Mouse (Mus musculus): ENCODE data around the gene Kri1. TPM values are rescaled to one million over a fixed set of nuclear protein-coding genes. Genes with fewer than 3 reads are reported as not detected.
"Not testable (repeated sequence)": the region's sequence is repeated elsewhere in the genome, so short reads cannot be mapped to it uniquely, and the experiment has no call there.

The Kri1 gene
- polyA plus RNA-seq, 1 experiment: 40.8 TPM

DNA sequence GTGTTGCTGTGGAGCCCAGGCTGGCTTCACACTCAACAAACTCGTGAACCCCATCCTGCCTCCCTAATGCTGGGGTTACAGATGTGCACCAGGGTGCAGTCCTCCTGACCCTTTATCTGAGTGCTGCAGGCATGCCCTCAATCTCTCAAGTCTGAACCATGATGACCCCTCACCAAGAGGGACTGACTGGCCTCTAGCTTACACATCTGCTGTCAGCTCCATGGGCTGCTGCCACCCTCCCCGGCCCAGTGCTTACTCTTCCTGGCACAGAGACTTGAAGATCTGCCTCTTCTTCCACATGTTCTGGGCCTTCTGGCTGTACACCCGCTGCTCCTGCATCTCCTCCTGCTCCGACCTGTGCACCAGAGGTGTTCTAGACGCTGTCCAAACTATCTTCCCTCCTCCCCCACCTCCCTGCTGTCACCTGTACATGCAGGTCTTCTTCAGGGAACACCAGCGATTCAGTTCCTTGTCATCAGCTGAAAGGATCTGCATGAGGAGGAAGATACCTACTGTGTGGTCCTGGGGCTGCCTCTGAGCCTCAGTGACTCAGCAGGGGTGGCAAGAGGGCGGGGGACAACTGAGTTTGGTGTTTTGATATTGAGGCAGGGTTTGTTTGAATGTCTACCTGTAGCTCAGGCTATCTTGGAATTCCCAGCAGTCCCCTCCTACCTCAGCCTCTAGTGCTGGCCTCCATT is 12.6 kb downstream of the Kri1 start:
- no peaks in the 10 kb centered on the region for H3K27me3 ChIP-seq (ENCODE audit: control insufficient read depth, insufficient read depth, low read length)
- 88% methylated on average over 7 of the region's 7 CpGs for WGBS
- no peak overlapping the region for H3K27ac ChIP-seq (ENCODE audit: insufficient read depth, low read length)
- no peaks in the 10 kb centered on the region for H3K4me1 ChIP-seq (ENCODE audit: control insufficient read depth, insufficient read depth, insufficient read length)
- no peak for DNase-seq (ENCODE audit: low read depth in 1 of 2, low spot score in 2 of 2)
- peaks cover 72% of the 10 kb centered on the region for H3K36me3 ChIP-seq (ENCODE audit: control insufficient read depth, insufficient read depth, low read length)
- no peak for TF ChIP-seq POLR2A (IDR thresholded peaks at IDR 0.05; ENCODE audit: low read depth, low read length)
- TF ChIP-seq CTCF (IDR thresholded peaks at IDR 0.05; ENCODE audit: extremely low read depth, insufficient read depth, insufficient read length, insufficient replicate concordance): no peak
- no peak overlapping the region for H3K4me3 ChIP-seq (ENCODE audit: extremely low read depth, insufficient read depth, insufficient read length)

DNA sequence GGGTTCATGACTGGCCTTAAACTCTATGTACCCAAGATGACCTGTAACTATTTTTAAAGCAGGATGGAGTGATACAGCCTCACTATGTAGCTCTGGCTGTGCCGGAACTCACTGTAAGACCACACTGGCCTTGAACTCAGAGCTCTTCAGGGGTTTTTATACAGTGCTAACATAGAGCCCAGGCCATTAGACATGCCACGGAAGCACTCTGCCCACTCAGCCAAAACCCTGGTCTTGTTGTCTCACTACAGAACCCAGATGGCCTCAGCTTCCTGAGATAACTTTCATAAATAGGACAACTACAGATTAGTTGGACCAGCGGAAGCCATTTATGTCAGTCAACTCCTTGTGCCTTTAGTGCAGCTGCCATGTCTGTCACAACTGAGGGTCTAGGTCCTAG is 13.4 kb downstream of the Kri1 start:
- TF ChIP-seq CTCF (IDR thresholded peaks at IDR 0.05; ENCODE audit: extremely low read depth, insufficient read depth, insufficient read length, insufficient replicate concordance) (no peak), POLR2A (IDR thresholded peaks at IDR 0.05; ENCODE audit: low read depth, low read length) (no peak)
- no peaks in the 10 kb centered on the region for H3K4me1 ChIP-seq (ENCODE audit: control insufficient read depth, insufficient read depth, insufficient read length)
- H3K4me3 ChIP-seq (ENCODE audit: extremely low read depth, insufficient read depth, insufficient read length): no peak overlapping the region
- WGBS: 92% methylated on average over 3 of the region's 3 CpGs
- H3K27ac ChIP-seq (ENCODE audit: insufficient read depth, low read length): no peak overlapping the region
- no peaks in the 10 kb centered on the region for H3K27me3 ChIP-seq (ENCODE audit: control insufficient read depth, insufficient read depth, low read length)
- no peak for DNase-seq (ENCODE audit: low read depth in 1 of 2, low spot score in 2 of 2)
- H3K36me3 ChIP-seq (ENCODE audit: control insufficient read depth, insufficient read depth, low read length): peaks cover 68% of the 10 kb centered on the region

DNA sequence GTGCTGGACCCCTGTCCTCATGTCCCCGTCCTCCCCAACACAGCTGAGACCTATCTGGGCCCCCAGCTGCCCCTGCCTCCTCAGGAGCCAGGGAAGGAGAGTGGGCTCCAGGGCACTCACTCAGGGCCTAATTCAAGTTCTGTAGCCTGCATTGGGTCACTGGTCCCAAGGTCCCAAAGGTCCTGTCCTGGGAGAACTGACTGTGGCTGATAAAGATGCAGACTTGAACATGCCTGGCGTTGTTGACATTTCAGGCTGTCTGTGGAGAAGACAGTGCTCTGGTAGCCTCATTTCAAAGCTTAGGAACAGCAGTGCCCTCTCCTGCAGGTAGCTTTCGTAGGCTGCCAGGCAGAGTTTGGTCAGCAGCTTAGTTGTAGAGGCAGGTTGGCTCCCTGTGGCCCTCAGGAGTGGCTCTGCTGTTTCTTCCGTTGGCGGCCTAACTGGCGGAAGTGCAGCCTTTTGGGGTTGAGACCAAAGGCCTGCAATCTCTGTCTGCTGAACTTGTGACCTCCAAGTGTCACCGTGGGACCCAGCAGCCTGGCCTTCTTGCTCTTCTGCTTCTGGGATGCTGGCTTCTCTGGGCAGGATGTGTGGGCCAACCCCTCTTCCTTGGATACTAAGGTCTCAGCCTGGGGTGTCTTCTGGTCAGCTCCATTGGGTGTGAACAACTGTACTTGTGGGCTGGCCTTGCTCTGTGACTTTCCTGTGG is 14.1 kb downstream of the Kri1 start:
- H3K27ac ChIP-seq (ENCODE audit: insufficient read depth, low read length): no peak overlapping the region
- TF ChIP-seq POLR2A (IDR thresholded peaks at IDR 0.05; ENCODE audit: low read depth, low read length) (no peak), CTCF (IDR thresholded peaks at IDR 0.05; ENCODE audit: extremely low read depth, insufficient read depth, insufficient read length, insufficient replicate concordance) (no peak)
- WGBS: 90% methylated on average over 7 of the region's 7 CpGs
- H3K4me3 ChIP-seq (ENCODE audit: extremely low read depth, insufficient read depth, insufficient read length): no peak overlapping the region
- peaks cover 67% of the 10 kb centered on the region for H3K36me3 ChIP-seq (ENCODE audit: control insufficient read depth, insufficient read depth, low read length)
- no peak for DNase-seq (ENCODE audit: low read depth in 1 of 2, low spot score in 2 of 2)
- H3K4me1 ChIP-seq (ENCODE audit: control insufficient read depth, insufficient read depth, insufficient read length): no peaks in the 10 kb centered on the region
- no peaks in the 10 kb centered on the region for H3K27me3 ChIP-seq (ENCODE audit: control insufficient read depth, insufficient read depth, low read length)

- H3K27me3 ChIP-seq (ENCODE audit: control insufficient read depth, insufficient read depth, low read length): no peaks in the 10 kb centered on the region
- no peak overlapping the region for H3K27ac ChIP-seq (ENCODE audit: insufficient read depth, low read length)
- H3K4me3 ChIP-seq (ENCODE audit: extremely low read depth, insufficient read depth, insufficient read length): no peak overlapping the region
- TF ChIP-seq POLR2A (IDR thresholded peaks at IDR 0.05; ENCODE audit: low read depth, low read length) (no peak), CTCF (IDR thresholded peaks at IDR 0.05; ENCODE audit: extremely low read depth, insufficient read depth, insufficient read length, insufficient replicate concordance) (no peak)
- no peaks in the 10 kb centered on the region for H3K4me1 ChIP-seq (ENCODE audit: control insufficient read depth, insufficient read depth, insufficient read length)
- DNase-seq (ENCODE audit: low read depth in 1 of 2, low spot score in 2 of 2): no peak
- peaks cover 70% of the 10 kb centered on the region for H3K36me3 ChIP-seq (ENCODE audit: control insufficient read depth, insufficient read depth, low read length)
- 96% methylated on average over 8 of the region's 8 CpGs for WGBS
Observed at GRCm38 (mm10) chr9:21273094-21273493, 14.7 kb downstream of the Kri1 start.

GRCm38 (mm10) chr9:21272391-21272790 is 15.4 kb downstream of the Kri1 start:
- Histone ChIP-seq H3K4me3 (ENCODE audit: extremely low read depth, insufficient read depth, insufficient read length) (no peak overlapping the region), H3K27me3 (ENCODE audit: control insufficient read depth, insufficient read depth, low read length) (no peaks in the 10 kb centered on the region), H3K27ac (ENCODE audit: insufficient read depth, low read length) (no peak overlapping the region), H3K4me1 (ENCODE audit: control insufficient read depth, insufficient read depth, insufficient read length) (no peaks in the 10 kb centered on the region), H3K36me3 (ENCODE audit: control insufficient read depth, insufficient read depth, low read length) (peaks cover 66% of the 10 kb centered on the region)
- TF ChIP-seq POLR2A (IDR thresholded peaks at IDR 0.05; ENCODE audit: low read depth, low read length): no peak
- TF ChIP-seq CTCF (IDR thresholded peaks at IDR 0.05; ENCODE audit: extremely low read depth, insufficient read depth, insufficient read length, insufficient replicate concordance): no peak
- 92% methylated on average over 9 of the region's 9 CpGs for WGBS
- no peak for DNase-seq (ENCODE audit: low read depth in 1 of 2, low spot score in 2 of 2)

- not testable (repeated sequence) for DNase-seq (ENCODE audit: low read depth in 1 of 2, low spot score in 2 of 2); H3K4me3 ChIP-seq (ENCODE audit: extremely low read depth, insufficient read depth, insufficient read length); H3K27ac ChIP-seq (ENCODE audit: insufficient read depth, low read length); H3K27me3 ChIP-seq (ENCODE audit: control insufficient read depth, insufficient read depth, low read length); H3K4me1 ChIP-seq (ENCODE audit: control insufficient read depth, insufficient read depth, insufficient read length)
- H3K36me3 ChIP-seq (ENCODE audit: control insufficient read depth, insufficient read depth, low read length): peaks cover 49% of the 10 kb centered on the region
- 62% methylated on average over 5 of the region's 5 CpGs for WGBS
Observed at GRCm38 (mm10) chr9:21269590-21269989, 18.2 kb downstream of the Kri1 start.

DNA sequence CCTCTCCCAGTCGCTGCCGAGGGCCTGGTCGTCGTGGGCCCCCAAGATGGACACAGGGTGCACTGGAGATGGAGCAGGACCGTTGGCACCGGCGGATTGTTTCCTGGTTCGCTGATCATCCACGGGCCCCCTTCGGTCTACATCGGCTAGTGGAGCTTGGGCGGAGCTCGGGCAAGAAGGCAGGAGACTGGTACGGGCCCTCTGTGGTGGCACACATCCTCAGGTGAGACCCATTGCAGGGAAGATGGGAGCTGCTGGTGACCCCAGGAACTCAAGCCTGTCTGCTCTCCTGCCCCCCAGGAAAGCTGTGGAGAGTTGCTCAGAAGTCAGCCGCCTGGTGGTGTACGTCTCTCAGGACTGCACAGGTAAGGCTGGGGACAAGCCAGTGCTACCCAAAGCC is 19.5 kb downstream of the Kri1 start:
- H3K36me3 ChIP-seq (ENCODE audit: control insufficient read depth, insufficient read depth, low read length): peaks cover 43% of the 10 kb centered on the region
- WGBS: 94% methylated on average over 16 of the region's 16 CpGs

More for the DNA sequence above, 19.5 kb downstream of the Kri1 start:
- Histone ChIP-seq H3K27me3 (ENCODE audit: control insufficient read depth, insufficient read depth, low read length) (no peaks in the 10 kb centered on the region), H3K4me3 (ENCODE audit: extremely low read depth, insufficient read depth, insufficient read length) (no peak overlapping the region), H3K4me1 (ENCODE audit: control insufficient read depth, insufficient read depth, insufficient read length) (peaks cover 9% of the 10 kb centered on the region; the same call in 1 of the 2 replicates), H3K27ac (ENCODE audit: insufficient read depth, low read length) (no peak overlapping the region)
- DNase-seq (ENCODE audit: low read depth in 1 of 2, low spot score in 2 of 2): no peak
- no peak for TF ChIP-seq POLR2A (IDR thresholded peaks at IDR 0.05; ENCODE audit: low read depth, low read length)
- no peak for TF ChIP-seq CTCF (IDR thresholded peaks at IDR 0.05; ENCODE audit: extremely low read depth, insufficient read depth, insufficient read length, insufficient replicate concordance)
